Mouse (Mus musculus): ENCODE measurements around the gene Tgtp2. TPM values are rescaled to one million over a fixed set of nuclear protein-coding genes. Genes with fewer than 3 reads are reported as not detected.

The Tgtp2 gene
- polyA plus RNA-seq, 1 experiment: 0.16 TPM

- no peaks in the 10 kb centered on the region for H3K27me3 ChIP-seq (ENCODE audit: control insufficient read depth, insufficient read depth, insufficient read length)
- no peak overlapping the region for H3K4me2 ChIP-seq (ENCODE audit: low read depth)
- TF ChIP-seq CEBPB (IDR thresholded peaks at IDR 0.05; ENCODE audit: insufficient read depth, poor library complexity, severe bottlenecking) (no peak), POLR2A (IDR thresholded peaks at IDR 0.05; ENCODE audit: insufficient read length, low read depth) (no peak), E2F4 (IDR thresholded peaks at IDR 0.05; ENCODE audit: insufficient read depth) (no peak), TCF12 (IDR thresholded peaks at IDR 0.05; ENCODE audit: insufficient read depth, poor library complexity, severe bottlenecking) (no peak), TCF3 (IDR thresholded peaks at IDR 0.05; ENCODE audit: insufficient read length, low read depth) (no peak), USF1 (IDR thresholded peaks at IDR 0.05; ENCODE audit: low read depth) (no peak), REST (IDR thresholded peaks at IDR 0.05; ENCODE audit: insufficient read depth, insufficient read length) (no peak), MYOD1 (IDR thresholded peaks at IDR 0.05; ENCODE audit: control insufficient read depth in 1 of 3, insufficient read length in 2 of 3, low read depth in 2 of 3) (no peak), MYOG (IDR thresholded peaks at IDR 0.05; ENCODE audit: control insufficient read depth in 1 of 3, insufficient read depth in 1 of 3, insufficient read length in 2 of 3, low read depth in 2 of 3) (no peak), SRF (IDR thresholded peaks at IDR 0.05; ENCODE audit: control insufficient read depth, insufficient read length, low read depth) (no peak), POLR2AphosphoS2 (IDR thresholded peaks at IDR 0.05; ENCODE audit: insufficient read length, low read depth) (no peak), MAX (IDR thresholded peaks at IDR 0.05; ENCODE audit: low read depth) (no peak)
- H3K79me2 ChIP-seq (ENCODE audit: control insufficient read depth, insufficient read depth): no peaks in the 10 kb centered on the region
- H3ac ChIP-seq (ENCODE audit: control insufficient read depth, insufficient read length): no peak overlapping the region
- no peak overlapping the region for H3K4me3 ChIP-seq
- no peaks in the 10 kb centered on the region for H3K36me3 ChIP-seq (ENCODE audit: control insufficient read depth, insufficient read depth)
Observed at GRCm38 (mm10) chr11:49091171-49091570, 27.2 kb upstream of the Tgtp2 start.

- H3K36me3 ChIP-seq (ENCODE audit: control insufficient read depth, insufficient read depth): no peaks in the 10 kb centered on the region
- H3K79me2 ChIP-seq (ENCODE audit: control insufficient read depth, insufficient read depth): no peaks in the 10 kb centered on the region
- H3ac ChIP-seq (ENCODE audit: control insufficient read depth, insufficient read length): no peak overlapping the region
- no peak overlapping the region for H3K4me2 ChIP-seq (ENCODE audit: low read depth)
- no peak for TF ChIP-seq SRF (IDR thresholded peaks at IDR 0.05; ENCODE audit: control insufficient read depth, insufficient read length, low read depth)
- no peak for TF ChIP-seq MYOD1 (IDR thresholded peaks at IDR 0.05; ENCODE audit: control insufficient read depth in 1 of 3, insufficient read length in 2 of 3, low read depth in 2 of 3)
- TF ChIP-seq MYOG (IDR thresholded peaks at IDR 0.05; ENCODE audit: control insufficient read depth in 1 of 3, insufficient read depth in 1 of 3, insufficient read length in 2 of 3, low read depth in 2 of 3): no peak
- TF ChIP-seq USF1 (IDR thresholded peaks at IDR 0.05; ENCODE audit: low read depth): no peak
- TF ChIP-seq TCF12 (IDR thresholded peaks at IDR 0.05; ENCODE audit: insufficient read depth, poor library complexity, severe bottlenecking): no peak
- no peaks in the 10 kb centered on the region for H3K27me3 ChIP-seq (ENCODE audit: control insufficient read depth, insufficient read depth, insufficient read length)
- no peak overlapping the region for H3K4me3 ChIP-seq
Observed at GRCm38 (mm10) chr11:49090551-49090950, 26.5 kb upstream of the Tgtp2 start.

GRCm38 (mm10) chr11:49089735-49090507 is 25.9 kb upstream of the Tgtp2 start:
- Histone ChIP-seq H3ac (ENCODE audit: control insufficient read depth, insufficient read length) (no peak overlapping the region), H3K4me3 (no peak overlapping the region), H3K79me2 (ENCODE audit: control insufficient read depth, insufficient read depth) (no peaks in the 10 kb centered on the region), H3K27me3 (ENCODE audit: control insufficient read depth, insufficient read depth, insufficient read length) (no peaks in the 10 kb centered on the region), H3K36me3 (ENCODE audit: control insufficient read depth, insufficient read depth) (no peaks in the 10 kb centered on the region), H3K4me2 (ENCODE audit: low read depth) (no peak overlapping the region)
- TF ChIP-seq REST (IDR thresholded peaks at IDR 0.05; ENCODE audit: insufficient read depth, insufficient read length) (no peak), CEBPB (IDR thresholded peaks at IDR 0.05; ENCODE audit: insufficient read depth, poor library complexity, severe bottlenecking) (no peak), MAX (IDR thresholded peaks at IDR 0.05; ENCODE audit: low read depth) (no peak), E2F4 (IDR thresholded peaks at IDR 0.05; ENCODE audit: insufficient read depth) (no peak), TCF12 (IDR thresholded peaks at IDR 0.05; ENCODE audit: insufficient read depth, poor library complexity, severe bottlenecking) (no peak), MYOG (IDR thresholded peaks at IDR 0.05; ENCODE audit: control insufficient read depth in 1 of 3, insufficient read depth in 1 of 3, insufficient read length in 2 of 3, low read depth in 2 of 3) (no peak), MYOD1 (IDR thresholded peaks at IDR 0.05; ENCODE audit: control insufficient read depth in 1 of 3, insufficient read length in 2 of 3, low read depth in 2 of 3) (no peak), POLR2A (IDR thresholded peaks at IDR 0.05; ENCODE audit: insufficient read length, low read depth) (no peak), TCF3 (IDR thresholded peaks at IDR 0.05; ENCODE audit: insufficient read length, low read depth) (no peak), USF1 (IDR thresholded peaks at IDR 0.05; ENCODE audit: low read depth) (no peak), POLR2AphosphoS2 (IDR thresholded peaks at IDR 0.05; ENCODE audit: insufficient read length, low read depth) (no peak), SRF (IDR thresholded peaks at IDR 0.05; ENCODE audit: control insufficient read depth, insufficient read length, low read depth) (no peak)

- no peak overlapping the region for H3K4me3 ChIP-seq
- no peaks in the 10 kb centered on the region for H3K79me2 ChIP-seq (ENCODE audit: control insufficient read depth, insufficient read depth)
- H3K27me3 ChIP-seq (ENCODE audit: control insufficient read depth, insufficient read depth, insufficient read length): no peaks in the 10 kb centered on the region
- no peak overlapping the region for H3K4me2 ChIP-seq (ENCODE audit: low read depth)
- H3K36me3 ChIP-seq (ENCODE audit: control insufficient read depth, insufficient read depth): no peaks in the 10 kb centered on the region
- TF ChIP-seq CEBPB (IDR thresholded peaks at IDR 0.05; ENCODE audit: insufficient read depth, poor library complexity, severe bottlenecking) (no peak), MYOG (IDR thresholded peaks at IDR 0.05; ENCODE audit: control insufficient read depth in 1 of 3, insufficient read depth in 1 of 3, insufficient read length in 2 of 3, low read depth in 2 of 3) (no peak), USF1 (IDR thresholded peaks at IDR 0.05; ENCODE audit: low read depth) (no peak), POLR2AphosphoS2 (IDR thresholded peaks at IDR 0.05; ENCODE audit: insufficient read length, low read depth) (no peak), TCF12 (IDR thresholded peaks at IDR 0.05; ENCODE audit: insufficient read depth, poor library complexity, severe bottlenecking) (no peak), MAX (IDR thresholded peaks at IDR 0.05; ENCODE audit: low read depth) (no peak), MYOD1 (IDR thresholded peaks at IDR 0.05; ENCODE audit: control insufficient read depth in 1 of 3, insufficient read length in 2 of 3, low read depth in 2 of 3) (no peak), TCF3 (IDR thresholded peaks at IDR 0.05; ENCODE audit: insufficient read length, low read depth) (no peak), POLR2A (IDR thresholded peaks at IDR 0.05; ENCODE audit: insufficient read length, low read depth) (no peak), SRF (IDR thresholded peaks at IDR 0.05; ENCODE audit: control insufficient read depth, insufficient read length, low read depth) (no peak), REST (IDR thresholded peaks at IDR 0.05; ENCODE audit: insufficient read depth, insufficient read length) (no peak), E2F4 (IDR thresholded peaks at IDR 0.05; ENCODE audit: insufficient read depth) (no peak)
- no peak overlapping the region for H3ac ChIP-seq (ENCODE audit: control insufficient read depth, insufficient read length)
Observed at GRCm38 (mm10) chr11:49088990-49089652, 25.1 kb upstream of the Tgtp2 start.
